Mouse (Mus musculus): ENCODE results near the gene Gm3625.

DNA sequence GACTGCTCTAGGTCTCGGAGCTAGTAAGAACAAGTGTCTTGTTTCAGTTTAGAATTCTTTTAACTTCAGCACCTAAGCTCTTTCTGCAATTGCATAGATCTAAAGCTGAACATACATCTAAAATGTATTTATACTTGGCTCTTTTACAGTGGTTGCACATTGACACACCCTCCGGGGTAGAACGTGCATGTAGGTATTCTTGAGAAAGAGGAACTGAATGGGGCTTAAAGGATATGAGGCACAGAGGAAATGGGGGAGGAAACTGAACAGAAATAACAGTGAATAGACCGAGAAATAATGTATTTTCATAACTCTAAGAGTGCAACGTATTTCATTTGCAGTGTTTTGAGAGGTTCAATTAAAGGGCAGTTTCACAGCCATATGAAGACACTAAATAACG, 2.3 kb upstream of the Gm3625 start:
- TF ChIP-seq GATA1 (IDR thresholded peaks at IDR 0.05; ENCODE audit: low read length) (no peak), TAL1 (IDR thresholded peaks at IDR 0.05; ENCODE audit: low read length) (no peak)
